Mouse (Mus musculus) liver, postnatal 0 days (tissue): ENCODE results near the gene Etv3.

Source experiments
- CTCF ChIP-seq: sonication (generic); IDR thresholded peaks from 2 replicates; pipeline ENCODE4 v1.5.1; 2016; ENCODE audit warnings: antibody characterized with exemption, low read depth
- EP300 ChIP-seq: IDR thresholded peaks from 2 replicates; pipeline ENCODE4 v1.6.1; 2016; ENCODE audit warnings: antibody characterized with exemption, low read depth, mild to moderate bottlenecking

DNA sequence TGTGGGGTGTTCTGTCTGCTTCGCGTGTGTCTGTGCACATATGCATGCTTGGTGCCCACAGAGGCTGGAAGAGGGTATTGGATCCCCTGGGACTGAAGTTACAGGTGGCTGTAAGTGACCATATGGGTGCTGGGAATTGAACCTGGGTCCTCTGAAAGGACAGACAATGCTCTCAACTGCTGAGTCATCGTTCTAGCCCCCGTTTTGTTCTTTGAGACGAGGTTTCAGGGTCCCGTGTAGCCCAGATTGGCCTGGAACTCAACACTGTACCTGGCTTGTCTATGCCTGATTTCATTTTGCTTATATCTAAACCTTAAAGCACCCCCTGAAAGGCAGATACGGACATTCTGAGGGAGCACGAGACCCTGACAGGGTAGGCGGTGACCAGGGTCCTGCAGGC lies 14.4 kb upstream of the Etv3 start:
- no peak for TF ChIP-seq CTCF
- TF ChIP-seq EP300: no peak
